Mouse (Mus musculus): Measurements from ENCODE around the gene Thada.

Thada gene

DNA sequence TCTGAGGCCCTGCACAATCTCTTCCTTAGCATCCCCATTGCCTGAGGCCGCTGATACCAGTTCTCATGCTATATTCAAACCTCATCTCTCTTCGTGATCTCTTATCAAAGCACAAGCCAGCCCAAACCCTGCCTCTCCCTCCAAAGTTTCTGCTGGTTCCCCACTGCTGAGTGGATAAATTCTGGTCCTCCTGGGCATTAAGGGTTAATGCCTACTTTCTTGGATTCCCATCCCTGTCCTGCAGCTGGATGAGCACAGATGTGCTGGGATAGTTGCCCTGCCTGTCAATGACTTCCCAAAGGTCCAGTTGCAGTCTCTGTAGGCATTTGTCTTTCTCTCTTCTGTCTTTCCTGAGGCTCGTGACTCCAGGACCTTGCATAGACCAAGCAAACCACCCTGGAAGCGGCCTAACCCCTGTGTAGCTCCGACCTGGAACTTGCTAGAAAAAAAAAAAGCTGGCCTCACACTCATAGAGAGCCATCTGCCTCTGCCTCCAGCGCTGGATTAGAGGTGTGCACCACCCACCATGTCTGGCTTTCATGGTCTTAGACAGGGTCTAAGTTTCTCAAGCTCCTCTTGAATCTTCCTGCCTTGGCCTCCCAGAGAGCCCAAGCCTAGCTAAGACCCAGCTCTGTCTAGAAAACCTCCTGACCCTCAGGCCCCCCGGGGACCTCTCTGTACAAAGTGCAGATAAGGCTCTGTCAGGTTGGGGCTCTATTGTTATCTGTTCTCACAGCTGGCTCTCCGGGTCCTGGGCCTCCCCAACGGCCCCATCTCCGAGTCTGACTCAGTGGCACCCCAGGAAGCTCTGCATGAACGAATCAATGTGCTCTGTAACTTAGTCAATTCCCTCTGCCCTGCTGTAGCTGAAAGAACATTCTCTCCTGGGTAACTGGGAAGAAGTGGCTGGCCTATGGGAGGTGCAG is 318.6 kb downstream of the Thada start:
- DNase-seq (ENCODE audit: extremely low spot score) = no peak

DNA sequence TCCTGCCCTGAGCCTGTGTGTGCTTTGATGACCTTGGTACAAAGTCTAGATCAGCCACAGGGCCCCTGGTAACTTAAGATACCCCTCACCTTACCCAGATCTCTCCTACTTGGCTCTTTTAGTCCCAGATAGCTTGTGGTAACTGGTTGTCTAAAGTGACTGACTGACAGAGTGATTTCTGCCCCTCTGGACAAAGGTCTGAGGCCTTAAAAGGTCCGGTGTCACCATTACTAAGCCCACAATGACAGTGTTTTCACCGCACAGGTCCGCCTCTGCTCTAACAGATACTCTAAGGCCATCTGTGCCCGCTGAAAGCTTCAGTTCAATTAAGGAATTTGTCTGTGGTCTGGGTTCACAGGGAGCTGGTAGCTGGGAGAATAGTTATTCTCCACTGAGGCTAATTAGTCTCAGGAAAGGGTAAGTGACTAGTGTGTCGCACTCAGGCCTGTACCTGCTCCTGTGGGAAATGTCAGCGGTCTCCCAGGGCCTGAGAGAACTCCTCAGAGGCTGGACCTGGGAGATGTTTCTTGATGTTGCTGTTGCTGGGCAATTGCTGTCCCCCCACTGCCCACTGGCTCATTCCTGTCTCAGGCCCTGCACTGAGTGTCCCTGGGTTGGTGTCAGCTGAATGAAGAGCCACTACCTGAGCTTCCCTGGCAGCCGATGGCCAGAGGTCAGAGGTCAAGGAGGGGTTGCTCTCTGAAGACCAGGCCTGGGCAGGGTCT is 319.4 kb downstream of the Thada start:
- DNase-seq (ENCODE audit: extremely low spot score) = no peak

DNA sequence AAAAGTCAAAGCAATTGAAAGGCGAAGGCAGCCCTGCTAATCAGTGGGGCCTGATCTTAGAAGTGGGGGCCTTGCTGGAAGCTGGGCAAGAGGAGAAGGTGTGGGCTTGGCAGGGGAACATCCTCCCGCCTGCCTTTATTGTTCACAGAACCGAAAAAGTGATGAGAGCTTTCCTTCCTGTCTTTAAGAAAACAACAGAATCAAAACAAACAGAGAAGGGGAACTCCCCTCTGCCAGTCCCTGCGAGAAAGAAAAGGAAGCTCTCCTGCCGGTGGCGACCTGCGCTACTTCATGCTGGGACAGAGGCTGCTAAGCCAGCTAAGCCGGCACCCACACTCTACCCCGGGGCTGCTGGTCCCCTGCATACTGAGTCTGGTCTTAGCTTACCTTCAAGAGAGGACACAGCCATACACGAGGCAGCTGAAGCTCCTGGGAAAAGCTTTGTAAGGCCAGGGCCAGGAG is 320.1 kb downstream of the Thada start:
- no peak for DNase-seq (ENCODE audit: extremely low spot score)

DNA sequence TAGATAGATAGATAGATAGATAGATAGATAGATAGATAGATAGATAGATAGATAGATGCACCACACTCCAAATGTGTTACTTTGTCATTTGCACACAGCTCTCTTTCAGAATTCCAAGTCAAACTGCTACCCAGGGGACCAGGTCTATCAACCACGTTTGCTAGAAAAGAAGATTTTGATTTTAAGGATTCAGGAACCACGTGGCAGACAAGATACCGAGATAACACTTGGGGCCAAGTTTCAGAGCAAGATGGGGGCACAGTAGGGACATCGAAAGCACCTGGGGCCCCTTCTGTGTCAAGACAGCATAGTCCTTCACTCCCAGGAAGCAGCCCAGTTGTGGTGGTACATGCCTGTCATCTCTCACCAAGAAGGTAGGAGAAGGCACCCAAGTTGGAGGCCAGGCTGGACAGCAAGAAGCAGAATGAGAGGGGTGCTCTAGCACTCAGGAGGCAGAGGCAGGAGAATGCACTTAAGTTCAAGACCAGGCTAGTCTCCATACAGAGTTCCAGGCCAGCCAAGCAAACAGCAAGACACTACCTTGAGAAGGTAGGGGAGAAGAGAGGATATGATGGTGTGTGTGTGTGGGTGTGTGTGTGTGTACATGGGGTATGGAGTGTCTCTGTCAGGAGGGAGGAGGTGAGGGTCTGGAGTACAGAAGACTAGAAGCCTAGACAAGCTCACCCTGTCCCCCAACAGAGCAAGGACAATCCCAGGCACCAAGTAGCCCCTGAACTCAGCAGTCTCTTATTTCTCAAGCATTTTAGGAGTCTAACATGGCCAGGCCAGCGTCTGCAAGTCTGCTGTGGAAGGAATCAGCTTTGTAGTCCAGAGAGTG is 321.0 kb downstream of the Thada start:
- DNase-seq (ENCODE audit: extremely low spot score) = no peak

DNA sequence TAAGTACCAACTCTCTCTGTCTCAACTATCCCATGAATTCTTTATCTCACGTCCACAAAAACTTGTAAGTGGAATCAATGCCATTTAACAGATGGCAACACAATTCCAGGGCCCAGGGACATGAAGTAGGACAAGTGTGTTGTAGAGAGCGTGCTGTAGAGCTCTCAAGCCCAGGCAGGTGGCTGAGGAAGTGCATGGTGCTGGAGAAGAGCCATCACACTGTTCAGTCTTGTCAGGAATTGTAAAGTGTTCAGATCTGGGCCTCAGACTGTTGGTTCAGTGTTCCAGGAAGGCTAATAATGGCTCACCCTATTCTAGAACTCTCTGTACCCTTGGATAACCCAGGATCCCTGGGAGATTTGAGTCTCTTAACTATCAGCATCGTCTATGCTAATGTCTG is 321.9 kb downstream of the Thada start:
- DNase-seq (ENCODE audit: extremely low spot score) = no peak

DNA sequence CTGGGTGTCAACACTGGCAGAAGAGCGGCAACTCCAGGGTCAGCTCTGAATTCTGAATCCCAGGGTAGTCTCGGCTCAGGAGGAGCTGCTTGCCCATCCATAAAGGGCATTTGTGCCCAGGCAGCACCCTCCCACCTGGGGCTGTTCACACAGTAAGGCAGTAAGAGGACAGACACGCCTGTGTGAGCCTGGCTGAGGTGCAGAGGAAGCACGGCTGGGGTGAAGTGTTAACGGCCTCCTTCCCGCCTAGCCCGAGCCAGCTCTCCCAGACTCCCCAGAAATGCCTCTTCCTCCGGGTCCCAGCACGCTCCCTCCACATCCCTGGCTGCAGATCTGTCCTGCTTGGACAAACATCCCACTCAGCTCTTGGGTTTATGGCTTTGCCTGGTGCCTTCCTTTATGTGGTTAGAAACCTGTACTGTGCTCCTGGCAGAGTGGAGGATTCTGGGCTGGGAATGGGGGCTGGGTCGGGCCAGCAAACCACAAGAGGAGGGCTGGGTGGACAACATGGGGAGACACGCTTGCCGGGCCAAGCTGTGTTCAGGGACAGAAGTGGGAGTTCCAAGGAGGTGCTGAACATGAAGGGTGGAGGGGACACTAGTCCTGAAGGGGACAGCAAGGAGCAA is 322.7 kb downstream of the Thada start:
- DNase-seq (ENCODE audit: extremely low spot score) = no peak

DNA sequence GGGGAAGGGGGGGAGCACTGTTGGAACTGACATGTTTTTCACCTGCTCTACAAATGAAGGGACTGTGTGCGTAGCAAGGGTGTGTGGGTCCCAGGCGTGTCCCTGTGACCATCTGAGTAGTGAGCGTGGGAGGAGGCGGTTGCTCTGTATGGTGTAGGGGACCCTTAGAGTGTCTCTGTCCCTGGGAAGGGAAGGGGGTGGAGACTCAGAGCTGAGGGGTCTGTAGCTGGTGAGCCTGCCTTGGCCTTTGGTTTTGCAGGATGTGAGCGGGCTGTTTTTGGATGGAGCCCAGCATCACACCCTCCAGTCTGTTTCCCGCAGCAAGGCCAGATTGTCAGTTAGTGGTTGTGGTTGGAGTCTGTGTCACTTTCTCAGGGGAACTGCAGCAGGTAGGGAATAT is 324.3 kb downstream of the Thada start:
- no peak for DNase-seq (ENCODE audit: extremely low spot score)

GRCm38 (mm10) chr17:84140822-84141507 is 325.0 kb downstream of the Thada start:
- DNase-seq (ENCODE audit: extremely low spot score) = no peak
